Mouse (Mus musculus) kidney, postnatal 36 days (tissue): ENCODE measurements around the gene Dus3l.

Source experiments
- DNase-seq, 2 experiments: peaks; one replicate each; pipeline ENCODE4 v3.0.0; 2021 to 2022; ENCODE audit warnings: mixed read lengths in 2 of 2

Gene Dus3l

DNA sequence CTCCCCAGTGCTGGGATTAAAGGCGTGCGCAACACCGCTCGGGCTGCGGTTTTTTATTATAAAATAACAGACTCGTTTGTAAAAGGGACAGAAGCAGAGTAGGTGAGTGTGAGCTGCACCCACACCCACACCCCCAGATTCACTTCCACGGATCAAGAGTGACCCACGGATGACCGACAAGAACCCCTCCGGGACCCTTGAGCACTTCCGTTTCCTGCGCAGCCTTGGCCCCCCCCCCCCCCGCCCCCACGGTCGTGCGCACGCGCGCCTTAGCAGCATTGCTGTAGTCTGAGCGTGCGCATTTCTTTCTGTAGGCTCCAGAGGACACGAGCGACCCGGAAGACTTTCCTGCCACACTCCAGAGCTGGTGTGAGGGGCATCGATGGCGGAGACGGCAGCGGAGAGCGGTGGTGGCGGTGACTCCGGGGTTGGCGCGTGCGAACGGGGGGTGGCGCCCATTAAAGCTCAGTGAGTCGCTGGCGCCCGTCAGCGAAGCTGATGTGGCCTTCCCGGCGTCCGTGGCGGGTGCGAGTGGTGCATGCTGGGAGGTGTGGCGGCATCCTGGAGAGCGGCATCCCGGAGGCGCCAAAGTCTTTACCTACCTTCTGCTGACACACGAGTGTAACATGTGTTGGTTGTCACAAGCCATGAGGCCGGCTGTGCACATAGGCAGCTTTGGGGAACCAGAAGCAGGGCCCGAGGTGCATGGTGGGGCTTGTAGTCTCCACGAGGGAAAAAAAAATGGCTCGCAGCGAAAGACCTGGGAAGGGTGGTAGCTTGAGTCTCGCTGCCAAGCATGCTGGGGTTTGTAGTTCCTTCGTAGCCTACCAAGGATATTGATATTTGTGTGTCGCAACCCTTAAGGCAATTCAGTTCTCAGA is at the start of gene Dus3l:
Gene Dus3l, plus strand, starts transcription at position 284 of the 881 bp plus-strand sequence.
- peak; percentile 88 to 93 for DNase-seq

DNA sequence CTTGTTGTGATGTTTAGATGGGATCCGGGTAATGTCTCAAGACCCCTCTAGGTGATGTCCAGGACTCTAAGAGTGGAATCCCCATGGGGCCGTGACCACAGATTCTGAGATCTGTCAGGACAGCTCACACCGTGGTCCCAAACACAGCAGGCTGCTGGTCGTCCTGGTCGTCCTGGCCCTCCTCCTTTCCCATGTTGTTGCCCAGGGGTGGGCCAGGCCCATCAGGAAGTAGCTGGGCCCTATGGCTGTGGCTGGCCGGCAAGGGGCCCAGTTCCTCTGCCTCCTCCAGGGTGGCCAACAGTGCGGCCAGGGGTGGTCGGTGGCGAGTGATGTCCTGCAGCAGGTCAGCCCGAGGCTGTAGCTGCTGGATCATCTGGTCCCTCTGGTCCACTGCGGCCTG is 49.2 kb upstream of the Dus3l start:
- no peak for DNase-seq

DNA sequence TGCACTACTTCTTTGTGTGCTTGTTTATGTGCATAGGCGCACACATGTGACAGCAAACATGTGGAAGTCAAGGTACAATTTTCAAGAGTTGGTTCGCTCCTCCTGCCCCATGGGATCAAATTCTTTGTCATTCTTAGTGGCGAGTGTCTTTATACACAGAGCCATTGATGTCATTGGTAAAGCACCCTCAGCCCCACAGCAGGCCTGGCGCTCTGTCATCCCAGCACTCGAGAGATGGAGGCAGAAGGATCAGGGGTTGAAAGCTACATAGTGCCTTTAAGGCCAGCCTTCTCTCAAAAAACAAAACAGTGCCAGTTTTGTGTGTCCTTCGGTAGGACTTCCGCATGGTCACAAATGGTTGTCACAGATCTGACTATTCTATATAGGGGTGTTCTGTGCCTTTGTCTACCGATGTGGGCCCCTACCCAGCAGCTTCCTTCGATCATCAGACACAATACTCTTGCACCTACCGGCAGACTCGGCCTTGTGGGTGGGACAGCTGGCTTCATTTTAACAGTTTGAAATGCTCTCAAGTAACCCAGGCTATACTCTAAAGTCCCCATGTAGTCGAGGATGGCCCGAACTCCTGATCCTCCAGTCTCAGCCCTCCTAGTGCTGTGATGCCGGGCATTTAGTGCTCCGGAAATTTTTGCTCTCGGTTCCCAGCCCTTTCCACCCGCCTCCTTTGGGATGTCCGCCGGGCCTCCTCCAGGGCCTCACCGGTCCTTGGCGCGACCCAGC is 48.5 kb upstream of the Dus3l start:
- DNase-seq = no peak

DNA sequence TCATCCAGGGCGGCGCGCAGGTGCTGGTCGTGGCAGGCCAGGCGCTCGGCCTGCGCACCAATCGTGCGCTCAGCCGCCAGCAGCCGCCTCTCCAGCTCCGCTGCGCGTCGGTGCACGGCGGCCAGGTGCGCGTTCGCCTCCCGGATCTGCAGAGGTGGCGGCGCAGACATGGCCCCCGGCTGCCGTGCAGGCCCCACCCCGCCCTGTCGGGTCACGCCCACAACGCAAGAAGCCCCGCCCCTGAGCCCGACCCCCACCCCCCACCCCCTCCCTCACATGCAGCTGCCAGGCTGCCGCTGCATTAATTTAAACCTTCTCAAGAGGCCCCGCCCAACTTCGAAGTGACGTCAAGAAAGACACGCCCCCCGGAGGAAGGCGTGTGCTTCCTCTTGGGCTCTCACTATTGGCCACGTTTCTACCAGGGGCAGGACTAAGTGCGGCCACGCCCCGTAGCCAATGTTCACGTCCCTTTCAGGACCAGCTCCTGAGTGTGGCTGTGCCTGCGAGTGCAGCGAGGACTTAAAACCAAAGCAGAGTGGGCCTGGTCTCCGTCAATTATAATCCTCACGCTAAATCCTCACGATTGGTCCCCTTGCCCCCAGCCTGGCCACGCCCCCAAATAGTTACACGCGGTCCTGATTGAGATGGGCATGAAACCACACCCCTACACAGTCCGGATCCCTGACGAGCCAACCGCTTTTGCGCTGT is 47.7 kb upstream of the Dus3l start:
- peak; percentile 98 to 99 for DNase-seq

DNA sequence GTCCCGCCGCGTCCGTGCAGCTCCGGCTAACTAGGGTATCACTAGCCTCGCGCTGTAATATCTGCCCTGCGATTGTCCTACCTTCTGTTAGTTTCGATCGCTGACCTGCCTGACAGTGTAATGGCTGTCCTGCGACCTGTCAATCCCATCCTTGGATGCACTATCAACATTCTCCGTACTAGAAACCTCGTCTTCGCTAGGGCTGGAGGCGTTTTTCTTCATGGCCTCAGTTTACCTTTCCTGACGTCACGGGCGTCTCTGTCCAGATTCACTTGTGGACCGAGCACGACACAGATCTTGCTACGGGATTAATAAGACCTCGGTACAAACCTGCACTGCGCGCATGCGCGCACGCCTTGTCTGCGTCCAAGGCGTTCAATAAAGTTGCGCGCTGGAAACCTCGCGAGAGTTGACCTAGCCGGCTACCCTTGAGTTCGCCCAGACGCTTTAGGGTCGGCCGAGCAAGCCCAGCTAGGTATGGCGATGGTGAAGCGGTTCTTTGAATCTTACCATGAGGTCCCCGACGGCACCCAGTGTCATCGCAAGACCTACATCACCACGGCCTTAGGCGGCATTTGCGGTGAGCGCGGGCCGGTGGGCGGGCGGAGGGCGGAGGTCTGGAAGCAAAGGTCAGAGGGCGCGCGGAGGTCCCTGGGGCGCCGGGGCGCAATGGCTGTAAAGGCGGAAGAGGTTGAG is 47.0 kb upstream of the Dus3l start, which contains the start of the genes Ndufa11 and Vmac:
Gene Ndufa11, plus strand, starts transcription at position 405 of the 696 bp plus-strand sequence.
Gene Vmac, minus strand, starts transcription at position 660 of the 696 bp plus-strand sequence.
- DNase-seq = peak; percentile 97 to 99

DNA sequence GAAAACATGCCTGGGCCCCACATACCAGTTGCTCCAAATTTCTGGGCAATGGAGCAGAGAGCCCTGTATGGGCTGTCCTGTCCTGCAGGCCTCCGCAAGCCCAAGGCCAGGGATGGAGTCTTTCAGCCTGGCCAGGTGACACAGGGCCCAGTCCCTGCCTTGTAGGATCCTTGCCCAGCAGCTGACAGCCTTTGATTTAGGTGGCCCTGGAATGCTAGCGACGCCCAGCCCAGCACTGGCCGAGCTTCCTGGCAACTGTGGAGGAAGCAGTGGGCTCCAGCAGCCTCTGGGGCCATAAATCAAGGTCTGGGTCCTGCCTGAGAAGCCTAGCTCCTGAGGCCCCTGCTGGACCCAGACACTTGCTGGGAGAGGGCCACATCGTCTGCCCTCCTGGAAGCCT is 42.1 kb upstream of the Dus3l start:
- peak; percentile 69 to 70 for DNase-seq

DNA sequence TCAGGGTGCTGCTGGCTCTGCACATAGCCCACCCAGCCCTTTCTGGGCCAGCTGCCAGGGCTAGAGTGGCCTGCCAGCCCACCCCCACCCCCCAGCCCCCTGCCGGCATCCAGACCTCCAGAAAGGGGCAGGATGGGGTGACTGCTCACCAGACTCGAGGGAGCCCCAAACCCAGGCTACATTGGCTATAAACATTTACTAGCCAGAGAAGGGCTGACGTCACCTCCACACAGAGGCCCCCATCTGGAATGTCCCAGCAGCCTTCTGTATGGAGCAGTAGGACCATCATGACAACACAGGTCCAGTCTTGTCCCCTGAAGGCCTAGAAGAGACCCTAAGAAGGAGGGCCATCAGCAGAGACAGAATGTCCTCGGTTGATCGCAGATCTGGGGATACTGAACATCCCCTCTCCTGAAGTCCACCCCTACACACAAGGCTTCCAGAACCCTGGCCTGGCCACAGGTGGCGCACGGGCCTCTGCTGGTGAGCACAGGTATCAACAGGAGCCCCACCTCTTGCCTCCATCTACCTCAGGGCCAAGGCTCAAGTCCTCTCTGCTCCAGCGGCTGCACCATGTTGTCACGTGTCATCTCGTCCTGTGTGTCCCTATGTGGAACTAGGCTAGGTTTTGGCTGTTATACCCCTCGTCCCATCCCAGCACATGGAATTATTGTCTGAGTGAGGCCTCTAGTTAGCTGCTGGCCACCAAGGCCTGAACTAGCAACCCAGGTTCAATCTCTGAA is 41.0 kb upstream of the Dus3l start:
- DNase-seq = peak in 1 of 2 experiments; percentile 38

DNA sequence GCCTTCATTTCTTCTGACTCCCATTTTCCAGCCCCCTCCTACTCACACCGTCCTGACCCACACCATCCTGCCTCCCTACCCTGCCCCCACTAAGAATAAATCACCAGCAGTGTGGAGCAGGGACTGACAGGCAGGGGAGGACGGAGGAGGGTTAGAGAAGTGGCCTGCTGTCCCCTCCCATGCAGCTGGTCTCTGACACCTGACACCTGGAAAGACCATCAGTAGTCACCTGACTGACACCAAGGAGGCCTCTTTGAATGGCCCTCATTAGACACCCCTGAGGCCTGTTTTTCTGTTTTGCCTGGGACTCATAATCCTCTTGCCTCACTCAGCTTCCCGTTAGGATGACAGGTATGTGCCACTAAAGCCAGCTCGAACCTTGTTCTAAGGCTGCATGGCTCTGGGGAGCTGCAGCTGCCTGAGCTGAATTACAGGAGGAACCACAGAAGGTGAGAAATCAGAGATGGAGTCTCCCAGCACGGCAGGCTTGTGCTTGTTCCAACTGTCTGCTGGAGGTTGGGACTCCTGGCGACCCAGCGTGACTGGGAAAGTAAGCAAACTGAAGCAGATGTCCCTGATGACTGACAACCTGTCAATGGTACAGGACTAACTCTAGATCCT is 37.4 kb upstream of the Dus3l start:
- DNase-seq = no peak

DNA sequence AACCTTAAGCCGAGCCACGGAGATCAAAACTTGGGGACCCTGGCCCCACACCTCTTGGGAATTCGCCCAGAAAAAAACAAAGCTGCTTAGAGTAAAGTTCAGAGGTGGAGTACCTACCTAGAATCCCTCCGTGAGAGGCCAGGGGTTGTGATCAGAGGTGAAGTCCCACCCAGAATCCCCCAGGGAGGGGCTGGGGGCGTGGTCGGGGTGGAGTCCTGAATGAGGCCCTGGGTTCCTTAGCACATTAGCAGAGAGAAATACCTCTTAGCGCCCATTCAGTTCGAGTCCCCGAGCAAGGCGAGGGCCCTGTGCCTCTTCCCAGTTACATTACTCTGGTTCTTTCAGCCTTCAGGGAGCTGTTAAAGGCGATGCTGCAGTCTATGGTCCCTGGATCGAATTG is 36.9 kb upstream of the Dus3l start:
- DNase-seq = peak; percentile 8 to 55

DNA sequence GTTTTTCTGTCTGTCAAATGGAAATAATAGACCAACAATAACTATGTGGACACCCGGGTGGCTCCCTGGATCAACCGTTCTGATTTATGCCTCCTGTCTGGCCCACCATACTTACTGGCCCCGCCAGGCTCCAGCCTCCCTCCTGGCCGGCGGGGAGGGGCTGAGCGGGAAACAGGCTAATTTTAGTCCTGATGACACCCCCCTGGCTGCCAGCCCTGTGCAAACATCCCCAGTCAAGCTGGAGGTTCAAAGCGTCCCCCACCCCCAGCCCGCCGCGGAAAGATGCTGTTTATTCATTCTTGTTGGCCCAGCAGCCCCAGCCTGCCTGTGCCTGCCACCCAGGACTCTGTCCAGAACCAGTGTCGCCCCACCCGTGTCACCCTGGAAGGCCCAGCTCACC is 36.4 kb upstream of the Dus3l start:
- DNase-seq = peak; percentile 32 to 50

DNA sequence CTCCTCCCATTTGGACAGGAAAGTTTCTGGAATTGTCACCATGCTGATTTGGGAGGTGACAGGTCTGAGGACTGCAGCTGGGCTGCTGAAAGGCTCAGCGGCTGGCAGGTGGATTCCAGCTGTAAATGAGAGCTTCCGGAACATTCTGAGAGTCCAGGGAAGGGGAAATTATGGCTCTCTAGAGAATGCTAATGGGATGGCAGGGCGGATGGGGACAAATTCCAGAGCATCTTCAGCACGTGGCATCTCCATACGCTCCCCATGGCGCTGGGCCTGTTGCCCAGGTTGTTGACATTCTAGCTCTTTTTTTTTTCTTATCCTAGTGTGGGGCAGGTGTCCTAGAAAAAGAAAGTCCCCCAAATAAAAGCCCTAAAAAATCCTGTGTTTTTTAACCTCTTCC is 35.4 kb upstream of the Dus3l start:
- DNase-seq = peak; percentile 32 to 41

DNA sequence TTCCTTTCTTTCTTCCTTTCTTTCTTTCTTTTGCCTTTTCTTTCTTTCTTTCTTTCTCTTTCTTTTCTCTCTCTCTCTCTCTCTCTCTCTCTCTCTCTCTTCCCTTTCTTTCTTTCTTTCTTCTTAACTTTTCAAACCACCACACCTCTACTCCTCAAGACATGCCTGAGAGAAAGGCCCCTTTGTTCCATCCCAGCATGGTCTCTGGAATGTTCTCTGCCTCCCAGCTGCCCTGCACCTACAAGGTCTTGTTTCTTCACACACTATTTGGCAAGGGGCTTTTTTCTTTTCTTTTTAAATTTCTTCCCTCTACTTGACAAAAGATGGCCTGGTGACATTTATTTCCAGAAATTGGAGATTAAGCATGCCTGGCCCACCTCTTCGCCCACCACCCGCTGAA is 34.9 kb upstream of the Dus3l start:
- DNase-seq = no peak

DNA sequence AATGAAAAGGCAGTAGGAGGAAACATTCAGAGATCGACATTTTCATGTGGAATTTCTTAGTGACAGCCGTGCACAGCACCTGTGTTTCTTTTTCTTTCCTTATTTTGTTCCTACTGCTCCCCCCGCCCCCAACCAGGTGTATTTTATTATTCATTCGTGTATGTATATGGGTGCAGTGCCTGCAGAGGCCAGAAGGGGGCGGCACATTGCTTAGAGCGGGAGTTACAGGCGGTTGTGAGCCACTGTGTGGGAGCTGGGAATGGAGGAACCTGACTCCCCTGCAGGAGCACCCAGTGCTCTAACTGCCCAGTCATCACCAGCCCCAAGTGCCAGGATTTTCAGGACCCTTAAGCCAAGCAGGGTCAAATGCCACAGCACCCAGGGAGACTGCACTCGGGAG is 28.0 kb upstream of the Dus3l start:
- no peak for DNase-seq

DNA sequence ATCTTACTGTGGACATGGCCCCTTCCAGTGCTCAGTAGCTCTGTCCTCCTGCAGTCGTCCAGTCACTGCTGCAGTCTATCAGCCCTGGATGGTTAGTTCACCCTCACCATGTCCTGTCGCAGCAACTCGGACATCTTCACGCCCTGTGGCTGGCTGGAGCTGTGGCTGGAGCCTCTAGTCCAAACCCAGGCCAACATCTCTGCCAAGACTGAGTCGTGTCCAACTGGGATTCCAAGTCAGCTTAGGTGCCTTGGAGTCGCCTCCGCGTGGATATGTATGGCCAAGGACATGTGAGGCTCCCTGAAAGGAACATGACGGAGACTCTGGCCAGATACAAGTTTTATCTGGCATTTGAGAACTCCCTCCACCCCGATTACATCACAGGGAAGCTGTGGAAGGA is 26.3 kb upstream of the Dus3l start:
- no peak for DNase-seq

DNA sequence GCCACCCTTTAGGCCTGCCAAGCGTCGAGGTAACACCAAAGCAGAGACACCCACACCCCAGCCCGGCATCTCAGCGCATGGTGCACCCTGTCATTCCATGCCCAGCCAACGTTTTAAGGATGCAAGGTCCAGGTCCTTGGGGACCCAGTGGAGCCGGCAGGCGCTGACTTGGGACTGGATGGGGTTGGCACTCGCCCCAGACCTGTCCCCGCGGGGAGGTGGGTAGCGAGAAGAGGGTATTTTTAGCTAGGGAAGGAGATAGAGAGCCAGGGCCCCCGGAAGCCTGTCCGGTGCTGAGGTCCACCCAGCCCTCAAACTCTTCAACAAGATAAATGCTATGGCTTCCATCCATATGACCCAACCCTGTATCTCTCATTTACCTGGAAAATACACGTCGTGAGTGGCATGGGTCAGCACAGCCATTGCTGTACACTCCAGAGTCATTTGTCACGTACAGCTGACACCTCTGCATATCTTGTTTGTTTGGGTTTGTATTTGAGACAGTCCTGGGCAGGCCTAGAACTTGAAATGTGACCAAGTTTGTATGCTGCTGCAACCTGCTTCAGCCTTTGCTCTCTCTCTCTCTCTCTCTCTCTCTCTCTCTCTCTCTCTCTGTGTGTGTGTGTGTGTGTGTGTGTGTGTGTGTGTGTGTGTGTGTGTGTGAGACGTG is 24.3 kb upstream of the Dus3l start:
- DNase-seq = no peak

DNA sequence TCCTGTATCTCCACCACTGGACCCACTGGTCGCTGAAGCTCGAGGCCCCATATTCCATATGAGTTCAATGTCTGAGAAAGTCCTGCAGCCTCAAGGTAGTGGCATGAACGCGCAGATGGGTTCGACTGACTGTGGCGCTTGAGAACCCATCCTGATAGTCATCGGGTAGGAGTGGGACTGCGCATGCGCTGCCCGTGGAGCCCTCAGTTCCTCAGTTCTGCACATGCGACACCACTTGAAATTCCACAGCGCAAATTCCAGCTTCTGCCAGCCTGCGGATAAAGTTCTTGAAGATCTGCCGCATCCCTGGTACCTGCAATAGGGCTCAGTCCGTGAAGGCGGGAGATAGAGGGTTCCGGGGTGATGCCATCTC is 23.8 kb upstream of the Dus3l start:
- DNase-seq = no peak

DNA sequence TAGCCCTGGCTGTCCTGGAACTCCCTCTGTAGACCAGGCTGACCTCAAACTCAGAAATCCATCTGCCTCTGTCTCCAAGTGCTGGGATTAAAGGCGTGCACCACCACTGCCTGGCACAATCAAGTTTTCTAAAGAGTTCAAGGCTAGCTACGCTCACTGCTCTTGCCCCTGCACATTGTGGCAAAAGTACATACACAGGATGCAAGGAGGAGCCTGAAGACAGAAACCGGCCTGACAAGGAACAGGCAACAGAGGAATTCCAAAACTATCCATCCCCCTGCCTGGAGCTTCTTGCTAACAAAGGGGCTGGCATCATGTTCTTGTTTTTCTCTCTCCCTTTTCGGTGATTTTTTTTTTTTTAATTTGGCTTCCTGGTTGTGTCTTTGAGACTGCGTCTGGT is 20.4 kb upstream of the Dus3l start:
- no peak for DNase-seq

DNA sequence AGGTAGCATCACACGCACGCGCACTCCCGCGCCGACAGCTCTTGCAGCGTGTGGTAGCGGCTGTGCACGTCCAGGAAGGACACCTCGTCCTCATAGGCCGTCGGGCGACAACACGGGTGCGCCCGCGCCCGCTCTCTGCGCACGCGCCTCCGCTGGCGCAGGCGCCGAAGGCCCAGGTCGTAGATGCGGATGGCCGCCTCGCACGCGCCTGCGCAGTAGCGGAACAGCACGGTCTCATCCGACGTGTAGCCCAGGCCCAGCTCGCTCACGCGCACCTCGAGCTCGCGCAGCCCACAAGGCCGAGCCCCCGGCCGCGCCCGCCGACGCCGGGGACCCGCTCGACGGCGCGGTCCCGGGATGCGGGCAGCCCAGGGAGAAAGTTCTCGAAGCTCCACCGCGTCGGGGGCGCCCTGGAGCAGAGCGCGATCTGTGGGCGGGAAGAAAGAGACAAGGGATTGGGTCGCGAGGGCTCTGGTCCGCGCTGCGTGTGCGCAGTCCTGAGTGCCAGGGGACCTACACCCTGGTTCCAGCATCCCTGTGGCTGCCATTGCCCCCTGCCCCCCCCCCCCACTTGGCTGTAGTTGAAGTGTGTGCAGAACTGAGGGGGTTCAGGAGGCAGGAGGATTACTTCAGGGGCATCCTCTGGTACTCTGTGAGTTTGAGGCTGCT is 13.0 kb upstream of the Dus3l start:
- DNase-seq = peak in 1 of 2 experiments; percentile 70

DNA sequence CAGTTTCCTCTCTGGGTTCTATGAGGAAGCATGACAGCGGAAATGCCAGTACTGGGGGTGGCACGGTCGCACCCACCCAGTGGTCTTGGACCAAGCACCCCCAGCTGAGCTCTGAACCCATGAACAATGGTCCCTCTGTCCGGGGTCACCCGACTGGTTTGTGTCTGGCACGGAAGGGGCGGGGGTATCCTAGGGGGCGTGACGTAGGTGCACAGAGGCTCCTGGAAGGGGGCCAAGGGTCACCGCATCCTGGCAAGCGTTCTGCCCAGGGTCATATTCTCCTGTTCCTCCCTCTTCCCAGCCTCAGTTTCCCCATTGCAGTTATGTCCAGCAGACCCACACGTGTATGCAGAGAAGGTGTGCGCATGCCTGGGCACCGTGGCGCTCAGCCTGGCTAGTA is 11.1 kb upstream of the Dus3l start:
- peak in 1 of 2 experiments; percentile 33 for DNase-seq
